Mouse (Mus musculus) heart, embryonic 15.5 days (tissue): ENCODE data around the gene Il27ra. TPM values are rescaled to one million over a fixed set of nuclear protein-coding genes. Genes with fewer than 3 reads are reported as not detected.

ENCODE experiments used
- ATAC-seq: fragments of 200-750 bp; cut with Nextera tagmentation; replicated peaks from 2 replicates; pipeline ENCODE4 v1.8.0; 2017; ENCODE audit warnings: low read depth, moderate TSS enrichment; ENCODE audit not compliant: insufficient number of reproducible peaks, insufficient read depth, low FRiP score
- H3K27ac ChIP-seq: fragments of 300-500 bp; sonication (generic); 2 replicates; pipeline ENCODE4 v1.5.1; 2015; ENCODE audit warnings: mild to moderate bottlenecking, inconsistent platforms
- H3K27me3 ChIP-seq: fragments of 300-500 bp; sonication (generic); 2 replicates; pipeline ENCODE4 v1.6.1; 2015; ENCODE audit warnings: inconsistent platforms
- H3K36me3 ChIP-seq: fragments of 300-500 bp; sonication (generic); 2 replicates; pipeline ENCODE4 v1.6.1; 2015; ENCODE audit warnings: mild to moderate bottlenecking, inconsistent platforms
- H3K4me1 ChIP-seq: fragments of 300-500 bp; sonication (generic); replicated peaks from 2 replicates; pipeline ENCODE4 v1.6.1; 2015; ENCODE audit warnings: inconsistent platforms
- H3K4me2 ChIP-seq: fragments of 300-500 bp; sonication (generic); 2 replicates; pipeline ENCODE4 v1.6.1; 2015; ENCODE audit warnings: inconsistent platforms, mild to moderate bottlenecking, moderate library complexity
- H3K4me3 ChIP-seq: fragments of 300-500 bp; sonication (generic); 2 replicates; pipeline ENCODE4 v1.5.1; 2015; ENCODE audit warnings: mild to moderate bottlenecking, inconsistent platforms
- H3K9ac ChIP-seq: fragments of 300-500 bp; sonication (generic); 2 replicates; pipeline ENCODE4 v1.6.1; 2015; ENCODE audit warnings: mild to moderate bottlenecking, inconsistent platforms
- H3K9me3 ChIP-seq: fragments of 300-500 bp; sonication (generic); replicated peaks from 2 replicates; pipeline ENCODE4 v1.6.1; 2016; ENCODE audit warnings: inconsistent platforms
- WGBS: fragments of 180-500 bp; shearing (Covaris S2); methylation state at CpG from one replicate; pipeline ENCODE4 v1.1.7; 2015; ENCODE audit warnings: mixed read lengths; 5-methylcytosine and 5-hydroxymethylcytosine counted together
- polyA plus RNA-seq: library from polyadenylated mRNA; unstranded; fragments of >200 nt; fragmentation: Nextera tagmentation; extraction: Ambion mirVana; gene quantifications from 2 replicates; pipeline ENCODE4 v1.2.1, GENCODE M21; 2015

Il27ra gene
- polyA plus RNA-seq, 1 experiment from 2014 or later = 5.4 TPM

DNA sequence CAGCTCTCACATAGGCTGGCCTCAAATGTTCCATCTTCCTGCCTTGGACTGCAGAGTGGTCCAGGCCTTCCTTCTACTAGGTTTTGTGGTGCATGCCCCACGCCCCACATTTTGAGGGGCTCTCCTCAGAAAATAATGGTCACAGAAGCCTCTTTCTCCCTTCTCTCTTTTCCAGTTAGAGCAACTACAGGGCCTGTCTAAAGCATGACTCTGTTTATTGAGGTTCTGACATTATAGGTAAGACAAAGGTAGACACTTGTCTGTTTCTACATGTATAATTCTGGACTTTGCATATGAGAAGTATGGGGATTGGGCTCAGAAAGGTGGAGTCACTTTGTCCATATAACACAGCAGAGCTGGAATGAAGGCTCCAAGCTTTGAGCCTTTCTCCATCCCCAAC is 22.6 kb upstream of the Il27ra start, which contains the start of gene Gm10643:
TSS of gene Gm10643 (minus strand) at position 101 of the 400 bp plus-strand sequence.
- WGBS = 91% methylated on average over 1 of the region's 1 CpGs
- Histone ChIP-seq H3K9ac (peak within 1 kb of the TSS; percentile 80), H3K4me2 (peak within 1 kb of the TSS; percentile 82), H3K4me3 (peak within 1 kb of the TSS; percentile 85), H3K9me3 (no peaks in the 10 kb centered on the region), H3K4me1 (peaks cover 28% of the 10 kb centered on the region), H3K27ac (peak within 1 kb of the TSS; percentile 93), H3K36me3 (no peaks in the 10 kb centered on the region), H3K27me3 (no peaks in the 10 kb centered on the region)
- ATAC-seq = no peak

DNA sequence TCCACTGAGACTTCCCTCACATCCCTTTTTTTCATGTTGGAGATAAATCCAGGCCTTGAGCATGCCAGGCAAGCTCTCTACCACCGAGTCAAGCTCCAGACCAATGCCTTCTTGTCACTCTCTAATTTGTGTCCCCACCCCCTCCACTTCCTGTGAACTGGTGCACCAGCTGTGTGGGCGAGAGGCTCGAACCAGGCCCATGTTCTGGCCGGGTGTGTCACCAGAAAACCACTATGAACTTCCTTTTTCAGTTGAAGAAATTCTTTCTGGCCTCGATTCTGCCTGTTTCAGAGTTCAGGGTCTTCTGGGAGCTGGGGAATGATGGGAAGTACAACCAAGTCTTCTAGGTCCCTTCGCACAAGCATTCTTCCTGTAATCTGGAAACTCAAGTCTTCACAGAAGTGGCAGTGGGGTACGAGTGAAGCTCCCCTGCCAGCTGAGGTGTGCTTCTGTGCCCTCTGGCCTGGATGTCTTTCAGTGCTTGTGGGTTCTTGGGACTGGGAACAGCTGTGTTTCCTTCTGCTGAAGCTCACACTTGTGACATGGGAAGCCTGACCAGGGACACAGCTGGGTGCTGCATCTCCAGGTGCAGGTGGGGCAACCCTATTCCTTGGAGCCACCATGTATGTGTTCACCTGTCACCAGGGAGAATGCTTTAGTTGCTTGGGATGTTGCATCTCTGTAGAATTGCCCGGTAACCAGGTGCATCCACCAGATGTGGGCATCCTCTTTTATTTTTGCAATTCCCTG is 21.6 kb upstream of the Il27ra start:
- WGBS = 59% methylated on average over 8 of the region's 8 CpGs
- no peak overlapping the region for H3K4me2 ChIP-seq

DNA sequence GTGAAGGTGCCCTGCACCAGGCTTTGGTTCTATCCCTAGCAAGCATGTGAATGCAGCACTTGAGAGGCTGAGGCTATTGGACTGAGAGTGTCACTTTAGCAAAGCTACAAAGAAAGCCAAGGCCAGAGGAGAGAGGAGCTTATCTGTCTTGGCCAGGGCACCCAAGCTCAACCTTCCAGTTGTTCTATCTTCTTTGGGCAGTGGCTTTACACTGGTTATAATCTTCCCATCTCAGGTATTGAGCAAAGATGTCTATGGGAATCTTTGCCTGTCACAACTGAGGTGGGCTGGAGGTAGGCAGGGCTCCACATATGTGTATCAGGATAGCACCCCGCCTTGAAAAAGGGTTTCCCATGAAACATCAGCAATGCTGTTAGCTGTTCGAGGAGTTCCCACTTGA is 17.9 kb upstream of the Il27ra start:
- H3K27ac ChIP-seq = no peak overlapping the region
- no peak for ATAC-seq
- H3K9me3 ChIP-seq = no peaks in the 10 kb centered on the region
- 0 out of 2 replicates have a peak, but pooled peaks cover 3% of the 10 kb centered on the region for H3K27me3 ChIP-seq
- H3K9ac ChIP-seq = no peak overlapping the region
- WGBS = 80% methylated on average over 2 of the region's 2 CpGs
- H3K4me3 ChIP-seq = no peak overlapping the region
- no peak overlapping the region for H3K4me2 ChIP-seq
- H3K4me1 ChIP-seq = no peaks in the 10 kb centered on the region
- no peaks in the 10 kb centered on the region for H3K36me3 ChIP-seq

More for the DNA sequence above, 21.6 kb upstream of the Il27ra start:
- Histone ChIP-seq H3K4me1 (peaks cover 18% of the 10 kb centered on the region), H3K27me3 (no peaks in the 10 kb centered on the region), H3K9ac (no peak overlapping the region), H3K4me3 (no peak overlapping the region), H3K36me3 (no peaks in the 10 kb centered on the region), H3K27ac (peak overlapping the region; percentile 42; the same call in 1 of the 2 replicates), H3K9me3 (no peaks in the 10 kb centered on the region)
- ATAC-seq = no peak

DNA sequence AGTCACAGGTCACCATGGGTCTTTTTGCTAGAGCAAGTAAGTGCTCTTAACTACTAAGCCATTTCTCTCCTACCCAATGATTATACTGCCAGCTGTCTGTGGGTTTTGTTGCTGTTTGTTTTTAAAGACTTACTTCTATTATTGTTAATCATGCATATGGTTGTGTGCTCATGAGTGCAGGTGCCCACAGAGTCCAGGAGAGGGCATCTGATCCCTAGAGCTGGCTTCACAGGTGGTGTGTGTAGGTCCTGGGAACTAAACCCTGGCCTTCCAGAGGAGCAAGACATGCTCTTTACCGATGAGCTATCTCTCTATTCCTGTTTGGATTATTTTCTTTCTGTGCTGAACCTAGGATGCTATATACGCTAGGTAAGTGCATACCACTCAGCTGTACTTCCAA is 16.8 kb upstream of the Il27ra start:
- ATAC-seq = no peak
- H3K9me3 ChIP-seq = no peaks in the 10 kb centered on the region
- no peaks in the 10 kb centered on the region for H3K4me1 ChIP-seq
- H3K4me2 ChIP-seq = no peak overlapping the region
- 89% methylated on average over 2 of the region's 2 CpGs for WGBS
- no peak overlapping the region for H3K4me3 ChIP-seq
- H3K36me3 ChIP-seq = no peaks in the 10 kb centered on the region
- 0 out of 2 replicates have a peak, but pooled peaks cover 3% of the 10 kb centered on the region for H3K27me3 ChIP-seq
- H3K9ac ChIP-seq = no peak overlapping the region
- H3K27ac ChIP-seq = no peak overlapping the region

DNA sequence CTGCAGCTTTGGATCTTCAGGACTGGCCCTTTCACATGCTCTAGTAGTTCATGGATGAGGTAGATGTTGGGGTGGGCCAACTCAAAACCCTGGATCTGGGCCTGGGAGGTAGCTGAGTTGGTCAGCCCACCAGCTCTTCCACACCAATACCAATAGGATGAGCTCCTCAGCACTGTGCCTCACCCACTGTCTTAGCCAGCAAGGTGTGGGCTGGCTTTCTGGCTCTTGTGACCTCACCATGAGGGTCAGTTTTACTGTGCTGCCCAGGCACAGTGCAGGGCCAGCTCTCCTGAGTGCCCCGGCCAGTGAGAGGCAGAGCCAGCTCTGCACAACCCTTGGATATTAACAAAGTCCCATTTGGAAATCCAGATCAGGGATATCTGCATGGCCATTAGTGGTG is 15.4 kb upstream of the Il27ra start:
- Histone ChIP-seq H3K9me3 (no peaks in the 10 kb centered on the region), H3K4me1 (peaks cover 1% of the 10 kb centered on the region), H3K9ac (no peak overlapping the region), H3K36me3 (no peaks in the 10 kb centered on the region), H3K4me2 (no peak overlapping the region), H3K4me3 (no peak overlapping the region), H3K27ac (no peak overlapping the region), H3K27me3 (0 out of 2 replicates have a peak, but pooled peaks cover 3% of the 10 kb centered on the region)
- 84% methylated on average over 1 of the region's 1 CpGs for WGBS
- ATAC-seq = no peak

DNA sequence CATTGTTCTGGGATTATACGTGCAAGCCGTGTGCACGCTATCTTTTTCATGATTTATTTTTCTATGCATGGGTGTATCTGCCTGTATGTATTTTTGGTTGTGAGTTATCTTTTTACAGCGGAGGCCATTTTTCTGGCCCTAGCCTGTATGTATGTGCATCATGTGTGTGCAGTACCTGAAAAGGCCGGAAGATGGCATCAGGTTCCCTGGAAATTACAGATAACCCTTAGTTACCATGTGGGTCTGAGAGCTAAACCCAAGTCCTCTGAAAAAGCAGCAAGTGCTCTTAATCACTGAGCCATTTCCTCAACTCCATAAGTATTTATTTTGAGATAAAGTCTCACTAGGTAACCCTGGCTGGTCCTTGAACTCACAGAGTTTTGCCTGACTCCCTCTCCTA is 10.8 kb upstream of the Il27ra start:
- Histone ChIP-seq H3K27me3 (0 out of 2 replicates have a peak, but pooled peaks cover 3% of the 10 kb centered on the region), H3K36me3 (no peaks in the 10 kb centered on the region), H3K9ac (no peak overlapping the region), H3K4me3 (no peak overlapping the region), H3K27ac (peak overlapping the region; percentile 36; the same call in 1 of the 2 replicates), H3K9me3 (no peaks in the 10 kb centered on the region), H3K4me1 (peaks cover 8% of the 10 kb centered on the region), H3K4me2 (no peak overlapping the region)
- 86% methylated on average over 5 of the region's 5 CpGs for WGBS
- no peak for ATAC-seq

DNA sequence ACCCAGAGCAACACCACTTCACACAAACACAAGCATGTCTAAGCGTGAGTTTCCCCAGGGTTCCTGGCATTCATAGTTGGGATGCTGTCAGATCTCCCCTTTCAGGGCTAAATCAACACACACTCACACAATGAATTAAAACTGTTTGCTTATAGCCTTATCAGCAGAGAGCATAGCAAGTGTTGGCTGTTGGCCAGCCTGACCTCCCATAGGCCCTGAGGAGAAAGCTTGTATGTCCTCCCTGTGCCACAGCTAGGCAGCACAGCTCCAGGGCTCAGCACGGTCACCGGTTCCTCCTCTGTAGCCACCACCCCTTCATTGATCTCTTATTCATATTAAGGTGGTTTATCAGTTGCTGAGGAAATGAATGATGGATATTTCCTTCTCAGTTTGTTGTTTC is 10.4 kb upstream of the Il27ra start:
- no peak overlapping the region for H3K4me3 ChIP-seq
- H3K9me3 ChIP-seq = no peaks in the 10 kb centered on the region
- H3K9ac ChIP-seq = no peak overlapping the region
- ATAC-seq = peak; percentile 83
- H3K36me3 ChIP-seq = no peaks in the 10 kb centered on the region
- H3K27ac ChIP-seq = peak overlapping the region; percentile 36
- H3K4me2 ChIP-seq = no peak overlapping the region
- peaks cover 8% of the 10 kb centered on the region for H3K4me1 ChIP-seq
- H3K27me3 ChIP-seq = 0 out of 2 replicates have a peak, but pooled peaks cover 3% of the 10 kb centered on the region
- WGBS = 16% methylated on average over 3 of the region's 3 CpGs

DNA sequence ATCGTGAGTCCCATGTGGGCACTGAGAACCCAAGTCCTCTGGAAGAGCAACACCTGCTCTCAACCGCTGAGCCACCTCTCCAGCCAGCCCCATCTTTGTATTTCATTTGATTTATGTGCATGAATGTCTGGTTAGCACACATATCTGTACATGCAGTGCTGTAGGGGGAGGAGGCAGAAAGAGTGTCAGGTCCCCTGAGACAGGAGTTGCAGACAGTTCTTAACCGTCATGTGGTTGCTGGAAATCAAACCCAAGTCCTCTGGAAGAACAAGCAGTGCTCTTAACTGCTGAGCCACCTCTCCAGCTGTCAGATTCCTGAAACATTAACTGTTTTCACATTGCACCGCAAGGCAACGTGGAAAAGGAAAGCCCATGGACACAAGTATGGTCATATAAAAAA is 5.8 kb upstream of the Il27ra start:
- WGBS = 65% methylated on average over 5 of the region's 5 CpGs

DNA sequence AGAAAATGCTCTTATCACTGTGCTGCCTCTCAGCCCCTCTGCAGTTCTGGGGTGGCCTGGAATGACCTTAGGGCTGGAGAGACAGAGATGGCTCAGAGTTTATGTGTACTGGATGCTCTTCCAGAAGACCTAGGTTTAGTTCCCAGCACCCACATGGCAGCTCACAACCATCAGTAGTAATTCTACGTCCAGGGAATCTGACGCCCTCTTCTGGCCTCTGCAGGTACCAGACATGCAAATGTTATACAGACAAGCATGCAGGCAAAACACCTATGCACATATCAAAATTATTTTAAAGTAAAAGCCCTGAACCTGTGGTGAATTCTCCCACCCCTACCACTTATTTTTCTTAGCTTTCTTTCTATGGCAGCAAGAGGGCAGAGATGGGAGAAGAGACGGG is 4.1 kb upstream of the Il27ra start:
- no peaks in the 10 kb centered on the region for H3K9me3 ChIP-seq
- H3K36me3 ChIP-seq = no peaks in the 10 kb centered on the region
- H3K4me3 ChIP-seq = no peak overlapping the region
- ATAC-seq = no peak
- peaks cover 17% of the 10 kb centered on the region for H3K4me1 ChIP-seq
- H3K4me2 ChIP-seq = no peak overlapping the region
- WGBS = 73% methylated on average over 3 of the region's 3 CpGs
- peaks cover 35% of the 10 kb centered on the region for H3K27me3 ChIP-seq
- H3K27ac ChIP-seq = no peak overlapping the region
- no peak overlapping the region for H3K9ac ChIP-seq

More for the DNA sequence above, 5.8 kb upstream of the Il27ra start:
- Histone ChIP-seq H3K27me3 (peaks cover 28% of the 10 kb centered on the region), H3K4me2 (no peak overlapping the region), H3K36me3 (no peaks in the 10 kb centered on the region), H3K9me3 (no peaks in the 10 kb centered on the region), H3K9ac (no peak overlapping the region), H3K4me1 (peaks cover 14% of the 10 kb centered on the region), H3K27ac (no peak overlapping the region), H3K4me3 (no peak overlapping the region)
- no peak for ATAC-seq

DNA sequence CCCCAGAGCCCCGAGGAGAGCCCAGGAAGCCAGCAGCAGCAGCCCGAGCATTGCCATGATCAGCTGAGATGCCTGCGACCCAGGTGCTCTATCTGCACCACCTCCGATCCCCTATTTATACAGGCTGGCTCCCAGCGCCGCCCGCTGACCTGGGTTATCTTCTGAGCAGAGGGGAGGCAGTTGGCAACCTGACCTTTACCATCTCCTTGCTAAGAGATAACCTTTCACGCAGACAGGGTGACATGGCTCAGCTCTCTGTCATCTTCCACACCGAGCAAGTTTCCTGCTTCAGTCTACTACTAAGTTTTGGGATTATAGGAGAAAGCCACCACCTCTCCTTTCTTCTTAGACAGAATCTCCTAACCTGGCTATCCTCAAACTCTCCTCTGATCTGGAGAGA is 2.5 kb upstream of the Il27ra start, which contains the start of gene Rln3:
TSS of gene Rln3 (minus strand) at position 101 of the 400 bp plus-strand sequence.
- peak within 1 kb of the TSS; percentile 4; the same call in 1 of the 2 replicates for H3K4me3 ChIP-seq
- WGBS = 6% methylated on average over 9 of the region's 9 CpGs
- H3K27ac ChIP-seq = no peak within 1 kb of the TSS
- H3K36me3 ChIP-seq = no peaks in the 10 kb centered on the region
- H3K4me1 ChIP-seq = peaks cover 17% of the 10 kb centered on the region
- H3K9me3 ChIP-seq = no peaks in the 10 kb centered on the region
- H3K9ac ChIP-seq = no peak within 1 kb of the TSS
- H3K4me2 ChIP-seq = peak within 1 kb of the TSS; percentile 35
- no peak for ATAC-seq
- peaks cover 35% of the 10 kb centered on the region for H3K27me3 ChIP-seq

DNA sequence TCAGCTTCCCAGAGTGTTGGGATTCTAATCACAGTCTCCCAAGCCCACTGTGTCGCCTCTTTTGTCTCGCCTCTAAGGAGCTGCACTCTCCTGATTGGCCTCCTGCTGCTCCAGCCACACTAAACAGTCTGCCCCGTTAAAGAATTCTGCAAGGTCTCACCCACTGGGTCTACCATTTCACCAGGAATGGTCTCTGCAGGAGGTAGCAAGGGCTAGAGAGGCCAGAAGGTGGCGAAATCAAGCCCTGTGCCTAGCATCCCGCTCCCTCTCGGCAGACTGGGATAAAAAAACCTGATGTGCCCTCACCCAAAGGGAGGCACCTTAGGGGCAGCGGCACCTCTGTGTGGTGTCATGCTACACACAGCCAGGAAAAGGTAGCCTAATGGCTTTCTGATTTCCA is 1.7 kb upstream of the Il27ra start:
- H3K36me3 ChIP-seq = no peaks in the 10 kb centered on the region
- no peak overlapping the region; the same call in 1 of the 2 replicates for H3K4me2 ChIP-seq
- peaks cover 21% of the 10 kb centered on the region for H3K4me1 ChIP-seq
- no peak overlapping the region for H3K9ac ChIP-seq
- ATAC-seq = no peak
- peaks cover 35% of the 10 kb centered on the region for H3K27me3 ChIP-seq
- H3K9me3 ChIP-seq = no peaks in the 10 kb centered on the region
- no peak overlapping the region for H3K27ac ChIP-seq
- H3K4me3 ChIP-seq = no peak overlapping the region
- 8% methylated on average over 7 of the region's 7 CpGs for WGBS

DNA sequence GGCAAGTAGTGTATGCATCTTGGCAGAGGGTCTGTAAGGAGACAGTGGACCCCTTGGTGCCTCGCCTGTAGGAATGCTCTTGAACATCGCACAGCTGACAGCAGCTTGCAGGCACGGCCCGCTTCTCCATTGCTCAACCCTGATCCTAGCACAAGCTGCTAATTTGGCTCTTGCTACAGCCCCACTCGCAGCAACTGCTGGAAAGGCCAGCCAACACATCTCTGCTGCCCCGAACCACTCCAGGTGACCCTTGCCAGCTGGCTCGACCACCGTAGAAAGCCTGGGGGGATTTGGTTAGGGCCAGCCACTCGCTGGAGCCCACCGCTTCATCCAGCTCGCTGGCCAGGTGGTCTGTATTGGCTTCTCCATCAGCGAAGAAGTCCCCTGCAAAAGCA is 556 bp upstream of the Il27ra start:
- Histone ChIP-seq H3K4me2 (peak overlapping the region; percentile 89), H3K27me3 (peaks cover 35% of the 10 kb centered on the region), H3K27ac (no peak overlapping the region), H3K4me3 (peak overlapping the region; percentile 56), H3K4me1 (peaks cover 24% of the 10 kb centered on the region), H3K9me3 (no peaks in the 10 kb centered on the region), H3K9ac (peak overlapping the region; percentile 58), H3K36me3 (no peaks in the 10 kb centered on the region)
- WGBS = 41% methylated on average over 12 of the region's 12 CpGs
- no peak for ATAC-seq
